Mouse (Mus musculus): ENCODE data around the gene Srgap1. TPM values are rescaled to one million over a fixed set of nuclear protein-coding genes. Genes with fewer than 3 reads are reported as not detected.

Gene Srgap1
- total RNA-seq, 2 experiments from 2014 or later = 25.9 to 26.7 TPM

DNA sequence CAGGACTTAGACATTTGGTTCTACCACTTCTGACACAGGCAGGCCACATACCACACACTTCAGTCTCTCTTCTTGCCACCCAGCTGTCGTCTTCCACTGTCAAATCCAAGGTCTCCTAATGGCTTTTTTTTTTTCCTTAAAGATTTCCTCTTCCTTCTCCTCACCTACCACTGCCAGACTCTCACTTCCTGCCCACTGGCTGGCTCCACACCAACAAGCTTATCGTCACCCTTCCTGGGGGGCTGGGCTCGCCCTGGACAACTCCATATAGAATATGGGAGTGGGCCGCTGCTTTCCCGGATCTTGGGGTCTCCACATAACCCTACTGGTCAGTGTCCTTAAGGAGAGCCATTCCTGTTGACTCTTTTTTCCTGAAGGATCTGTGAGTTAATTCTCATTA is 26.9 kb downstream of the Srgap1 start:
- peak in 1 of 2 experiments; percentile 46 for DNase-seq (ENCODE audit: extremely low spot score in 1 of 2, low spot score in 2 of 2)
- intact Hi-C loops (cut with DNase I) = no loop called here

DNA sequence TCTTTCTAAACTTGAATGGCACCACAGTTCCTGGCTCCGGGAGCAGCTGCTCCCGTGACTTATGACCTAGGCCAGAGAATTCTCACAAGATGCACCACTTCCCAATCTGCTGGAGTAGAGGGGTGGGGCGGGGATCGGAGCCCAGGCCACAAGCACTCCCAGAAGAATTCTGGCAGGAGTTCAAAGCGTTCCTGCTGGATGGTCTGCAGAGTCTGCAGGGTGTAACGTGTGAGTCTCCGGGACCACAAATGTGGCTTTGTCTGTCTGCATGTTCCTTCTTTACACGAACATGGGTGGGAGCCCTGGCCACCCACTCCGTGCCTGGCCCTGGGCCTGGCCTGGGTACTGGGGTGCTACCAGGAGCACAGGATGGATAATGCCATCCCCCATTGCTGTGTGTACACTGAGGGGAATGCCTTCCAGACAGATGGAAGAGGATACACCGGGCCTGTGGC is 28.5 kb downstream of the Srgap1 start:
- peak in 1 of 2 experiments; percentile 86 for DNase-seq (ENCODE audit: extremely low spot score in 1 of 2, low spot score in 2 of 2)
- intact Hi-C loops (cut with DNase I) = no loop called here

DNA sequence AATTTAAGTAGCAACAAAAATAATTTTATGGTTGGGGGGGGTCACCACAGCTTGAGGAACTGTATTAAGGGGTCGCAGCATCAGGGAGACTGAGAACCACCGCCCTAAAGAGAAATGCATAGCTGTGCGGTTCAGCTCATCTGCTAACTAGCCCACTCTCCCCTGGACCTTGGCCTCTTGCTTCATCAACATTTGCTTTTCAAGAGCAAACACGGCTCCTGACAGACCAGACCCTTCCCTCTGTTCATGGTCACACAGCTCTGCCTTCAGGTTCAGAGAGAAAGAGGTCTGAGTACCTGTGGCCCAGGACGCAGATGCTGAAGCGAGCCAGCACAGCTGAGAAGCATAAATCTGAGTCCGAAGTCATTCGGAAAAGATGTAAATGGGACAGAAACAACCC is 29.4 kb downstream of the Srgap1 start:
- intact Hi-C loops (cut with DNase I) = no loop called here
- DNase-seq (ENCODE audit: extremely low spot score in 1 of 2, low spot score in 2 of 2) = no peak

DNA sequence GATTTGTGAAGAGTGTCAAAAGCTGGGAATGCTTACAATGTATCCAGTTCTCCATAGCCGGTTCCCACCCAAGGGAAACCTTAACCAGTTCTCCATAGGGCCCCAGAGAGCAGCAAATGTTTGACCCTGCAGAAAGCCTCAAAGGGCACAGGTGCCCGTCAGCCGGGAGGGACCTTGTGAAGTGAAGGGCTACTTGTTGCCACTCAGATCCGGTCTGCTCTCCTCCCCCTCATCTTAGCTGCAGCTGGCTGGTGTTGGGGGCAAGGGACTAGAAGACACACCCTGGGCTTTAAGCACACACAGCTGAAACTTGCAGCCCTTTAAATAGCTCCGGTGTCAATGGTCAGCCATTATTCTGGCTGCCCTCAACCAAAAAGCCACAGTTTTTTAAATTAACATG is 30.1 kb downstream of the Srgap1 start:
- intact Hi-C loops (cut with DNase I) = no loop called here
- no peak for DNase-seq (ENCODE audit: extremely low spot score in 1 of 2, low spot score in 2 of 2)

DNA sequence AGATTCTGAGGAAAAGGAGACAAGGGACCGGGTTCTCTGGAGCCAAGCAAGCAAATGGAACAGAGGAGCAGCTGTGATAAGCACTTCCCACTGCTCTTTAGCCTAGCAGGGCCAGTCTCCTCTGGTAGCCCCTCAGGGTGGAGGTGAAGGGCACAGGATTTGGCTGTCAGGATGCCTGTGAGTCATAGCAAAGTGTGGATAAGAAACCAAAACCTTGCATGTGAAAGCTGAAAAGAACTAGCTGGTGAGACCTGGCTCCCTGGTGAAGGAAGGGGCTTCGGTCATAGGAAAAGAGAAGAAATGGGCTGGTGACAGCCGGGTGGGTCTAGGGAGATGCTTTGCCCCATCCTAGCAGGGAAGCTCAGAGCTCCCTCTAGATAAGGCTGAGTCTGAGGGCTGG is 30.5 kb downstream of the Srgap1 start:
- DNase-seq (ENCODE audit: extremely low spot score in 1 of 2, low spot score in 2 of 2) = no peak
- intact Hi-C loops (cut with DNase I) = no loop called here

DNA sequence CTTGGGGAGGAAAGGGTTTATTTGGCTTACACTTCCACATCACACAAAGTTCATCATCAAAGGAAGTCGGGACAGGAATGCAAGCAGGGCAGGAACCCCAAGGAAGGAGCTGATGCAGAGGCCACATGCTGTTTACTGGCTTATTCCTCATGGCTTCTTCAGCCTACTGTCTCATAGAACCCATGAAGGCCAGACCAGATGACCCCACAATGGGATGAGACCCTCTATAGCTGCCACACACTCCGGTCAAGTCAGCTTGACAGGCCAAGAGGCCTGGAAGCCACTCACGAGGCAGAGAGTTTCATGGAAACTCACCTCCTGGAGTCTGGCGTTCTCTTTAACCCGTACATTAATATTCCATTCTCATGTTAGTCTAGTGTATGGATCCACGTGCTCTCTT is 34.8 kb downstream of the Srgap1 start:
- DNase-seq (ENCODE audit: extremely low spot score in 1 of 2, low spot score in 2 of 2) = no peak
- intact Hi-C loops (cut with DNase I) = no loop called here

DNA sequence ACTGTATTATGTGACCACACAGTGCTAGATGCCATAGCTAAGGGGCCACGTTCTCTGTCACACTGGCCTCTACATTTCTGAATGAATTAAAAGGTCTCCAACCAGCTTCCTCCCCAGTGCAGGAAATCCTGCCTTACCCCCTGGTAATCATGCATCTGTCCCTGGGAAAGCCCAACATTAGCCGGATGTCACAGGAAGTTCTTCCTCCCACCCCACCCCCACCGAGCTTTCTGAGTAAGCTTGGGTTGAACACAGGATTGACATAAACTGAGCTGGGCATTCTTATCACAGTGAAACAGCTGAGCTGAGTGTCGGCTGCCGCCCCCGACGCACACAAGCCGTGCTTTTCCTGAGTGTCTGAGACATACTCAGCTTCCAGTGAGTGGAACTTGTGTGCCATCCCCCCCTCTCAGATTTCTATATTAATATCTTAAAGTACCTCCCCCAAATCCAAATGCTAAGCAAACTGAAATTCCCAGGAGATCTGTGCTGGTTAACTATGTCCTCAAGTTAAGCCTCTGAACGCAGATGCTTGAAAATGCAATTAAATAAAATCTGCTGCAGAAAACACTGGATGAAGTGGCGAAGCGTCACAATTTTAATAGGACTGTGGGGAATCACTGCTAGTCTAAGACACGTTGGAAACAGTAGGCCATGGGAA is 38.3 kb downstream of the Srgap1 start:
- intact Hi-C loops (cut with DNase I) = no loop called here
- DNase-seq (ENCODE audit: extremely low spot score in 1 of 2, low spot score in 2 of 2) = peak in 1 of 2 experiments; percentile 76

DNA sequence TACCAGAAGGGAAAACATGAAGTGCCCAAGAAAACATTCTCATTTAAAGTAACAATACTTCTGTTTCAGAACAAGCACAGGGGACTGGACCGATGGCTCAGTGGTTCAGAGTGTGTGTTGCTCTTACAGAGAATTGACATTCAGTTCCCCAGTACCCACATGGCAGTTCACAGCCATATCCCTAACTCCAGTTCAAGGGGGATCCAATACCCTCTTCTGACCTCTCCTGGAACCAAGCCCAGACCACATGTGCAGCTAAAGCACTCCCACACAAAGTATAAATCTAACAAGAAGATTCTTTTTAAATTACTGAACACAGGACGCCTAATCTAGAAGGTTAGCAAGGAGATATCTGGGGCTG is 38.8 kb downstream of the Srgap1 start:
- intact Hi-C loops (cut with DNase I) = no loop called here
- no peak for DNase-seq (ENCODE audit: extremely low spot score in 1 of 2, low spot score in 2 of 2)

DNA sequence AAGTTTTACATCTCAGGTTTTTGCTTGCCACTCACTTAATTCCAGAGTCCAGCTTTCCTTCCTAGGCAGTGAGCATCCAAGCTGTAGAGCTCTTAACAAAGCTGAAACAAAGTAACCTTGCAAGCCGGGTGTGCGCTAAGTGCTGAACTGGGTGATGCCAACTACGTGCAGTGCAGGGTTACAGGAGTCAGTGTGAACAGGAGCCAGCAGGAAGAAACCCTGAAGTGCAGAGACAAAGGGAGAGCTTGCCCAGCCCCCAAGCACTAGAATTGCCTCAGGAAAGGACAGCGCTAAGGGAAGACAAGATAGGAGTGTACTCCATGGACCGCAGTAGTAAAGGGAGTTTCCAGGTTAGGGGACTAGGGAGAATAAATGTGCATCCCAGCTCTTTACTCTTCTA is 40.5 kb downstream of the Srgap1 start:
- intact Hi-C loops (cut with DNase I) = no loop called here
- no peak for DNase-seq (ENCODE audit: extremely low spot score in 1 of 2, low spot score in 2 of 2)

DNA sequence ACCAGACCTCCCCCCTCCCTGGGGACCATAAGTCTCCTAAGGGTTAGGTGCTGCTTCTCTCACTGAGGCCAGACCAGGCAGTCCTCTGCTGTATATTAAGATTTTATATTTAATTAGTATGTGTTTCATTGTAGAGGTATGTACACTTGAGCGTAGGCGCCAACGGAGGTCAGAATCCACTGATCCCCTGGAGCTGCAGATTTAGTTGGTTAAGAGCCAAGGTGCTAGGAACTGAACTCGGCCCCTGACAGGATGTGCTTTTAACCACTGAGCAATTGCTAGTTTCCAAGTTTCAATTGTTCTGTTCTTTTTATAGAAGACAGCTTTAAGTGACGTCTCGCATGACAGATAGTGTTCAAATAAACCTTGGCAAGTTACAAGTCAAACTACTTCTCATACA is 41.0 kb downstream of the Srgap1 start:
- intact Hi-C loops (cut with DNase I) = no loop called here
- DNase-seq (ENCODE audit: extremely low spot score in 1 of 2, low spot score in 2 of 2) = no peak

DNA sequence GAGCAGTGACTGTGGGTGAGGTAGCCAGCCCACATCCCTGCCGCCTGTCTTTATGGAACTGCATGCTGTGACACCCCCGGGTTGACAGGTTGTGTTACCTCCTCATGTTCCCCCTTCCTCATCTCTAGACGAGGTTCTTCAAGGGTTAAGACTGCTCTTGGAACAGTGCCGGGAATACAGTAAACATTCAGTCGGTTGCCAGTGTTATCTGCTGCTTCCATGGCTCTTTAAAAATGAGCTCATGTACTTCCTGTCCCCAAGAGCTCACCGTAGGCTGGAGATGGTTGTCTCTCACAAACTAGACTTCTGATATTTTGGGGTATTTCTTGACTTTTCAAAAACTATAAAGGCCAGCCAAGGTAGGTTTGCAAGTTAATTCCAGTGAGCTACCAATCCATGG is 41.6 kb downstream of the Srgap1 start:
- DNase-seq (ENCODE audit: extremely low spot score in 1 of 2, low spot score in 2 of 2) = no peak
- intact Hi-C loops (cut with DNase I) = no loop called here

DNA sequence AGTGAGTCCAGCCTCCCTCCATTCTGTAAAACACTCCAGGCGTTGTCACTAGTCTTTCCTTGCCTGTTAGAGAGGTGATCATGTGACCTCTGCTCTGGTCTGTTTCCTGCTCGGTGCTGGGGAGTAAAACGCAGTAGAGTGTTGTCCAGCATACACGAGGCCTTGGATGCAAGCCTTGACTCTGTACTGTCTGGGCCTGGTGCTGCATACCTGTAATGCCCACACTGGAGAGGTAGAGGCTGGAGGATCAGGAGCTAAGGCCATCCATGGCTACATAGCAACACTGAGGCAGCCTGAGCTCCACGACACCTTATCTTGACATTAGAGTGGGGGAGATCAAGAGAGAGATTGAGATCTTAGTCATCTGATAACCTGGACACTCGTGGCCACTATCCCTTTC is 44.2 kb downstream of the Srgap1 start:
- DNase-seq (ENCODE audit: extremely low spot score in 1 of 2, low spot score in 2 of 2) = no peak
- intact Hi-C loops (cut with DNase I) = no loop called here

DNA sequence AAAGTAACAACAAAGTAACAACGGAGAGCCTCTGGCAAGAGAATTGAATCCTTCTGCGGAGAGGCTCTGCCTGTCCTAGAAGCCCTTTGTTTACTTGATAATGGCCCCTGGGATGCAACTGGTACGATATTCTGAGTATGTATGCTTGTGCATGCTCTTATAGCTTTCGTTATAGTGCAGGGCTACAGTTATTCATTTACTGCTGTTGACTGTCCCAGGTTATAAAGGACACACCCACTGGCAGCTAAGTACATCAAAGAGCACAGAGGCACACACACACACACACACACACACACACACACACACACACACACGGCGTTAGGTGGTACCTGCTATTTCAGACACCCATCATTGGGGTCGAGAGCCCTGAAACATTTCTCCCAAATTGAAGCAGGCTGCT is 48.3 kb downstream of the Srgap1 start:
- no peak for DNase-seq (ENCODE audit: extremely low spot score in 1 of 2, low spot score in 2 of 2)
- intact Hi-C loops (cut with DNase I) = no loop called here

DNA sequence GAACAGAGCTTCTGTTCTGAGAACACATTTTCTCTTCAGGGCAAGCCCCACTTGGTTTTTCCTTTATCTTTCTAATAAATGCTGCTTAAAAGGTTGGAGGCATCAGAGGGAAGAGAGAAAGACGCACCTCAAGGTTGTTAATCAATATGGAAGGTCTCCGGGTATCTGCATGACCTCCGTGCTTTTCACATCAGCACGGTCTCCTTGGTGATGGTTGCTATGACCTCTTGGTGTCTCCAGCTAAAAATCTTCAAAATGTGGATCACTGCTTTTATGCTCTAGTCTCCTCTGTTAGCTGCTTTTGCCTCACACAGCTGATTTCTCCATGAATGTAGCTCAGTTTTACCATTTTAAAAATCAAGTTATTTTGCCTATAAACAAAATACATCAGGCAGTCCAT is 50.6 kb downstream of the Srgap1 start:
- intact Hi-C loops (cut with DNase I) = no loop called here
- no peak for DNase-seq (ENCODE audit: extremely low spot score in 1 of 2, low spot score in 2 of 2)

DNA sequence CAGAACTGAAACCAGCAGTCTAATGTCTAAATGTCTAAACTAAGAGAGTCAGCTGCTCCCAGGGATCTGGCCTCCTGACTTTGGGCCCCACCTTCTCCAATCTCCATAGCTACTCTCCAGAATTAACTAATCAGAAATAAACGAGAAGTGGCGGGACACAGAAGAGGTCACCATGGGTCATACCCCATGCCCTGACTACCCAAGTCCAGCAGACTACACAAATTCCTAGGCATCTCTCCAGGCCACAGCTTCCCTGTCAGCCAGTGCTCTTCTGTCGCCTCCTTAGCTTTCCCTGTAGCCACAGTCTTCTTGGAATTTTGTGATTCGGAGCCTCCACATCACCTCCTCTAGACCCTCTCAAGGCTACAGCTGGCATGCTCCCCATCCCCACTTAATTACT is 51.7 kb downstream of the Srgap1 start:
- DNase-seq (ENCODE audit: extremely low spot score in 1 of 2, low spot score in 2 of 2) = no peak
- intact Hi-C loops (cut with DNase I) = no loop called here

DNA sequence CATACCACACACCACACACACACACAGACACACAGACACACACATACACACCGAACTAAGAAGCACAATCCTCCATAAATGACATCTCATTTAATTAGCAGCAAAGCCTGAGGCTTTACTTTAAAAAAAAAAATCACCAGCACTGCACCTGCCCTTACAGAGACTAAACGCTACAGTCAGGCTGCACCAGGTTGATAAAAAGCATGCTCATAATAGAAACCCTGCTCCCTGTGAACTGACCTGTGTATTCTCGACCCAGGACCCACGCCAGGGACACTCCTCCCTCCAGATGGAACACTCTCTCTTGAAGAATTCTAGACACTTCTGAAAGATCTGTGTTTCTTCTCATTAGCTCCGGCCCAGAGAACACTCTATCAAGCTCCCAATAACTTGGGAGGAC is 52.5 kb downstream of the Srgap1 start:
- no peak for DNase-seq (ENCODE audit: extremely low spot score in 1 of 2, low spot score in 2 of 2)
- intact Hi-C loops (cut with DNase I) = no loop called here

DNA sequence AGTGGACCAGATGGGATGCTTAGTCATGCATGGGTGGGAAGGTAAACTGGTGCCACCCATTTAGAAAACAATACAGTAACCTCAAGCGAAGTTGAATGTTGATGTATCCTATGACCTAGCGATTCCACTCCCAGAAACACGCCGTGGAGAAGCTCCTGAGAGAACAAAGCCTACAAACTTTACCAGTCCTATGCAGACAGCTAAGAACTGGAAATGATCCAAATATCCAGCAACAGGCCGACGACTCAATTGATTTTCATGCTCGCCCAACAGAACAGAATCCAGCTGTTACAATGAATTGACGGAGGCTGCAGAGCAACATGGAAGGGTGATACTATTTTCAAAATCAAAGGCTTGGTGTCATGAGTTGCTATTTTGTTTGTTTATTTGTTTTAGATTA is 54.5 kb downstream of the Srgap1 start:
- DNase-seq (ENCODE audit: extremely low spot score in 1 of 2, low spot score in 2 of 2) = no peak
- intact Hi-C loops (cut with DNase I) = no loop called here

DNA sequence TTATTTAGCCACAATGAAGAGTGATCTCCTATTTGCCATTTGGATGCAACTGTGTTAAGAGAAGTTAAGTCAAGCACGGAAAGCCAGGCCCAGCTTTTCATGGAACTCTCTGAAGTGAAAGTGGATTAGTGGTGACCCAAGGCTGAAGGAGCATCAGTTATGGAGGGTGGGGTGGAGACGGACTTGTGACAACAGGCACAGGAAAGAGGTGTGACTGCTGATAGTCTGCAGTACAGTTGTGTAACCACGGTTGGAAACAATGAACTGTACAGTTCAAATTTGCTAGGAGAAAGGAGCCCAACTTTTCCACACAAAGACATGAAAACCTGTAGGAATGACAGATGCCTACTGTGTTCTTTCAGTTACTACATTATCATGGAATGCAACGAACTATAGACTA is 60.1 kb downstream of the Srgap1 start:
- intact Hi-C loops (cut with DNase I) = no loop called here
- DNase-seq (ENCODE audit: extremely low spot score in 1 of 2, low spot score in 2 of 2) = no peak

DNA sequence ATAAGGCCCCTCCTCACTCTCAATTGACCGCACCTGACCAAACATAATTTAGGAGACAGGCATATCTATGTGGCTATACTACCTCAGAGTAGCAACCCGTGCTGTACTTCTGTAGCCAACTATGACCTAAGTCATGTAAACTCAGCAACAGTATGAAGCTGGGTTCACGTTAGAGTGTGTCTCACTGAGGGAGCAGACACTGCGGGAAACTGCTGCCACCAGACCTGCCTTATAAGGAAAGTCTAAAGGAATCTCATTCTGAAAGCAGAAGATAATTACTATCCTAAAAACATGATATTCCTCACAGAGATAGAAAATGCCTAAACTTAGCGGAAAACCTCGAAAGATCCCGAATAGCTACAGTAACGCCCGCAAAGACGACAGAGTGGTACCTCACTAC is 62.2 kb downstream of the Srgap1 start:
- intact Hi-C loops (cut with DNase I) = no loop called here
- DNase-seq (ENCODE audit: extremely low spot score in 1 of 2, low spot score in 2 of 2) = no peak

DNA sequence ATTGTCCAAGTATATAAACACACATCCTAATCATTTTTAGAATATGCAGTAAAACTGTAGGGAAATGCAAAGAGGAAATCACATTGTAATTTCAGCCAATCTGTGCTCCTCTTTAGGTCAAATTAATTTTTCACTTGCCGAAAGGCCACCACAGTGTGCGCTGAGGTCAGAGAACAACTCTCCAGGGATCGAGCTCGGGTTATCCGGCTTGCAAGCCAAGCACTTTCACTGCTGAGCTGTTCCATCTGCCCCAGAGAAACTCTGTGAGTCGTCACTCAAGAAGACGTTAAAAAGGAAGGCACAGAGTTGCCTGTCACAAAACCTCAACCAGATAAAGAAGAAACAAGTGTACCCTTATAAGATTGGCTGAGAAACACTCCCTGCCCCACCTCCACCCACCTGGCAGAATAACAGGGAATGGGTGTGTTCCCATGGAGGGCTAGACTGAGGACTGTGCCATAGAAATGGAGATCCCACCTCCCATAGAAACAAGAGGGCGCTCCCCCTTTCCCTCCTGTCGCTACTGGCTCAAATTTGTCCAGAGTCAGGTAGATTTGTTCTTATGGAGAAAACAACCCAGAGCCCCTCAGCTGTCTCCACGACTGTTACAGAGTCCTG is 63.0 kb downstream of the Srgap1 start:
- intact Hi-C loops (cut with DNase I) = no loop called here
- no peak for DNase-seq (ENCODE audit: extremely low spot score in 1 of 2, low spot score in 2 of 2)

DNA sequence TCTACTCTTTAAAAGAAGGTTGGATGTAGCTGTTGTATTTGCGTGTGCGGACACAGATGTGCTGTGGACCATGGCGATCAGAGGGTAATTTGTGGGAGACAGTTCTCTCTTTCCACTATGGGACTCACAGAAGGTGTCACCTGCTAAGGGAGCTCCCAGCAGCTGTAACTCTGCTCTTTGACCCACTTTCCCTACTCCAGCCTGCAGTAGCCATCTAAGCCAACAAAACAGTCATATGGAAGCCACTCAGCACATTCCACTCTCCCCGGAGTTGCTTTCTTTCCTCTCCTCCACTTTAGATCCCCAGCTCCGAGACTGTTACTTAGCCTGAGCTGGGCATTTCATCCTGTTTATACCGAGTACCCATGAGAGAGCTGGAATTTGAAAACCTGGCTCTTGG is 71.8 kb downstream of the Srgap1 start:
- intact Hi-C loops (cut with DNase I) = no loop called here
- DNase-seq (ENCODE audit: extremely low spot score in 1 of 2, low spot score in 2 of 2) = no peak
